Mouse (Mus musculus) urinary bladder, postnatal 36 days (tissue): ENCODE results near the gene Akr1c13.
"Not testable (repeated sequence)": the region's sequence is repeated elsewhere in the genome, so short reads cannot be mapped to it uniquely, and the experiment has no call there.

Experiments used
- DNase-seq, 2 experiments: peaks; one replicate each; pipeline ENCODE4 v3.0.0; 2022; ENCODE audit warnings: low spot score in 2 of 2, mixed read lengths in 1 of 2

The Akr1c13 gene

GRCm38 (mm10) chr13:4190904-4191303, at the start of gene Akr1c13:
Gene Akr1c13, plus strand, starts transcription at chr13:4191150.
- peak; percentile 36 to 42 for DNase-seq

- no peak for DNase-seq
Measured at GRCm38 (mm10) chr13:4144261-4144660, 46.7 kb upstream of the Akr1c13 start.

GRCm38 (mm10) chr13:4150518-4150917, 40.4 kb upstream of the Akr1c13 start, which contains the start of gene Akr1c18:
Gene Akr1c18, minus strand, starts transcription at chr13:4150654.
- DNase-seq = no peak

GRCm38 (mm10) chr13:4152908-4153307, 38.0 kb upstream of the Akr1c13 start:
- DNase-seq = no peak

- no peak for DNase-seq
Measured at GRCm38 (mm10) chr13:4153593-4153992, 37.4 kb upstream of the Akr1c13 start.

- no peak for DNase-seq
Measured at GRCm38 (mm10) chr13:4155286-4155685, 35.7 kb upstream of the Akr1c13 start.

GRCm38 (mm10) chr13:4168006-4168405, 22.9 kb upstream of the Akr1c13 start:
- DNase-seq = no peak

- no peak for DNase-seq
Measured at GRCm38 (mm10) chr13:4172978-4173377, 18.0 kb upstream of the Akr1c13 start.

GRCm38 (mm10) chr13:4181321-4181720, 9.6 kb upstream of the Akr1c13 start:
- DNase-seq = not testable (repeated sequence)

- no peak for DNase-seq
Measured at GRCm38 (mm10) chr13:4183116-4183515, 7.8 kb upstream of the Akr1c13 start.

- not testable (repeated sequence) for DNase-seq
Measured at GRCm38 (mm10) chr13:4186641-4187411, 4.1 kb upstream of the Akr1c13 start.

- no peak for DNase-seq
Measured at GRCm38 (mm10) chr13:4188174-4188573, 2.8 kb upstream of the Akr1c13 start.

- DNase-seq = no peak
Measured at GRCm38 (mm10) chr13:4192511-4192910, 1.6 kb downstream of the Akr1c13 start.

- no peak for DNase-seq
Measured at GRCm38 (mm10) chr13:4206147-4206903, 15.4 kb downstream of the Akr1c13 start.

- no peak for DNase-seq
Measured at GRCm38 (mm10) chr13:4211560-4212299, 20.8 kb downstream of the Akr1c13 start.

- DNase-seq = no peak
Measured at GRCm38 (mm10) chr13:4212309-4212708, 21.4 kb downstream of the Akr1c13 start.

GRCm38 (mm10) chr13:4215496-4215895, 24.5 kb downstream of the Akr1c13 start:
- not testable (repeated sequence) for DNase-seq

GRCm38 (mm10) chr13:4228441-4228840, 37.5 kb downstream of the Akr1c13 start, which contains the start of gene Akr1c19:
Gene Akr1c19, plus strand, starts transcription at chr13:4228700.
- no peak for DNase-seq

GRCm38 (mm10) chr13:4230841-4231623, 40.1 kb downstream of the Akr1c13 start:
- no peak for DNase-seq

GRCm38 (mm10) chr13:4233135-4233534, 42.2 kb downstream of the Akr1c13 start:
- DNase-seq = no peak

- DNase-seq = no peak
Measured at GRCm38 (mm10) chr13:4233536-4234172, 42.7 kb downstream of the Akr1c13 start.
